In genomic region chr10:53580137-53580536, GRCm38 (mm10) we compare ENCODE assay signal across 7 mouse cellular contexts. TPM values are rescaled to one million over a fixed set of nuclear protein-coding genes. Genes with fewer than 3 reads are reported as not detected.
DNase-seq lines count a peak whose midpoint lies in the region; ATAC-seq lines count a peak whose summit lies in the region.

No protein-coding gene starts in this region.

- H3K4me1 ChIP-seq in forebrain, embryonic 12.5 days: peaks cover 13% of the 10 kb centered on the region
- peaks cover 12% of the 10 kb centered on the region for H3K4me1 ChIP-seq in kidney, embryonic 15.5 days
- H3K4me1 ChIP-seq in midbrain, embryonic 14.5 days (ENCODE audit: control insufficient read depth, insufficient read depth, low read length): peaks cover 11% of the 10 kb centered on the region; the same call in 1 of the 2 replicates

- no peak overlapping the region for H3K9ac ChIP-seq in forebrain, embryonic 12.5 days
- H3K9ac ChIP-seq in kidney, embryonic 15.5 days: no peak overlapping the region; the same call in 1 of the 2 replicates
- no peak overlapping the region for H3K9ac ChIP-seq in midbrain, embryonic 14.5 days (replicated peaks; ENCODE audit: low read length)

- H3K36me3 ChIP-seq in forebrain, embryonic 12.5 days (replicated peaks): no peaks in the 10 kb centered on the region
- no peaks in the 10 kb centered on the region for H3K36me3 ChIP-seq in kidney, embryonic 15.5 days
- H3K36me3 ChIP-seq in midbrain, embryonic 14.5 days (ENCODE audit: control insufficient read depth, insufficient read depth, low read length): no peaks in the 10 kb centered on the region

- H3K4me3 ChIP-seq in forebrain, embryonic 12.5 days (replicated peaks): peak overlapping the region; percentile 31; the same call in 1 of the 2 replicates
- peak overlapping the region; percentile 47 for H3K4me3 ChIP-seq in kidney, embryonic 15.5 days (replicated peaks)
- peak overlapping the region; percentile 28 for H3K4me3 ChIP-seq in midbrain, embryonic 14.5 days (replicated peaks; ENCODE audit: low read depth, low read length)

- peak overlapping the region; percentile 59 for H3K4me2 ChIP-seq in forebrain, embryonic 12.5 days
- H3K4me2 ChIP-seq in kidney, embryonic 15.5 days: peak overlapping the region; percentile 76
- peak overlapping the region; percentile 64 for H3K4me2 ChIP-seq in midbrain, embryonic 14.5 days (ENCODE audit: low read length)

- intact Hi-C loops in left cerebral cortex, postnatal 36 days (cut with DNase I): no loop called here

- 31% methylated on average over 7 of the region's 7 CpGs for WGBS in forebrain, embryonic 12.5 days
- WGBS in kidney, embryonic 15.5 days: 42% methylated on average over 7 of the region's 7 CpGs
- WGBS in midbrain, embryonic 14.5 days: 37% methylated on average over 7 of the region's 7 CpGs

- H3K27ac ChIP-seq in forebrain, embryonic 12.5 days: peak overlapping the region; percentile 8; the same call in 1 of the 2 replicates
- H3K27ac ChIP-seq in kidney, embryonic 15.5 days: peak overlapping the region; percentile 58
- H3K27ac ChIP-seq in midbrain, embryonic 14.5 days (replicated peaks; ENCODE audit: low read depth, low read length): no peak overlapping the region

- peak; percentile 62; the same call in 1 of the 2 replicates for ATAC-seq in forebrain, embryonic 12.5 days (ENCODE audit: low FRiP score)
- peak; percentile 79 for ATAC-seq in kidney, embryonic 15.5 days (replicated peaks; ENCODE audit: low FRiP score)
- ATAC-seq in midbrain, embryonic 14.5 days (ENCODE audit: low FRiP score, low TSS enrichment): peak; percentile 47

- no peaks in the 10 kb centered on the region for H3K27me3 ChIP-seq in forebrain, embryonic 12.5 days
- no peaks in the 10 kb centered on the region for H3K27me3 ChIP-seq in kidney, embryonic 15.5 days
- H3K27me3 ChIP-seq in midbrain, embryonic 14.5 days (ENCODE audit: control insufficient read depth, insufficient read depth, low read length): no peaks in the 10 kb centered on the region

- no peaks in the 10 kb centered on the region for H3K9me3 ChIP-seq in forebrain, embryonic 12.5 days
- H3K9me3 ChIP-seq in kidney, embryonic 15.5 days (replicated peaks): no peaks in the 10 kb centered on the region
- no peaks in the 10 kb centered on the region for H3K9me3 ChIP-seq in midbrain, embryonic 14.5 days (ENCODE audit: control insufficient read depth, low read length)

- peak; percentile 14 for DNase-seq in ovary, postnatal 36 days (ENCODE audit: low spot score)
- no peak for DNase-seq in ovary, postnatal 14 days (ENCODE audit: low spot score)
- peak; percentile 14 for DNase-seq in midbrain, embryonic 14.5 days
- no peak for DNase-seq in left cerebral cortex, postnatal 36 days (ENCODE audit: low spot score in 2 of 2)
- no peak for DNase-seq in ovary, postnatal 10 days (ENCODE audit: low spot score)

RNA-seq across cellular contexts. Expression of gene Asf1a, which starts 16.4 kb away (rescaled TPM):
- polyA plus RNA-seq in forebrain, embryonic 12.5 days (2016; fragmentation: Nextera tagmentation; extraction: Ambion mirVana): 158 and 160 TPM in 2 replicates
- polyA plus RNA-seq in kidney, embryonic 15.5 days (2015; fragmentation: Nextera tagmentation; extraction: Ambion mirVana): 109 and 127 TPM in 2 replicates
- 81.1 and 92.6 TPM in 2 replicates for polyA plus RNA-seq in midbrain, embryonic 14.5 days (2014; fragmentation: Nextera tagmentation; extraction: Ambion mirVana)
- 10 to 100 TPM; 16.6 to 21.6 TPM for total RNA-seq in left cerebral cortex, postnatal 36 days (2021)

RNA-seq across cellular contexts. Expression of gene Mcm9, which starts 50.1 kb away (rescaled TPM):
- 15.7 and 18.9 TPM in 2 replicates for polyA plus RNA-seq in forebrain, embryonic 12.5 days (2016; fragmentation: Nextera tagmentation; extraction: Ambion mirVana)
- 11.3 and 12.3 TPM in 2 replicates for polyA plus RNA-seq in kidney, embryonic 15.5 days (2015; fragmentation: Nextera tagmentation; extraction: Ambion mirVana)
- polyA plus RNA-seq in midbrain, embryonic 14.5 days (2014; fragmentation: Nextera tagmentation; extraction: Ambion mirVana): 7.6 and 7.7 TPM in 2 replicates
- total RNA-seq in left cerebral cortex, postnatal 36 days (2021): 1 to 10 TPM; 5.8 to 6.3 TPM

Comparison
In these comparisons a context has a peak if more than half of its experiments do, and no peak if none do; other contexts are left out.
1. DNase-seq: peak in ovary, postnatal 36 days (single experiment) and midbrain, embryonic 14.5 days (single experiment); none in ovary, postnatal 14 days (single experiment), left cerebral cortex, postnatal 36 days (0 of 2) and ovary, postnatal 10 days (single experiment).
2. Peak in every context shown above with its lines, with median percentiles within 50 percentile points of each other: ATAC-seq, H3K4me2 ChIP-seq and H3K4me3 ChIP-seq.